Mouse (Mus musculus): ENCODE measurements around the gene Asb11. TPM values are rescaled to one million over a fixed set of nuclear protein-coding genes. Genes with fewer than 3 reads are reported as not detected.
A peak's percentile ranks its signal among the peaks of the same experiment; 100 is the strongest.

Asb11 gene
- polyA plus RNA-seq, 1 experiment from 2014 or later: 9.9 TPM

- peak; percentile 53; the same call in 1 of the 2 replicates for ATAC-seq
- H3K4me3 ChIP-seq (ENCODE audit: low read depth, low read length): no peak overlapping the region
- 43% methylated on average over 1 of the region's 1 CpGs for WGBS
- H3K9me3 ChIP-seq (ENCODE audit: control insufficient read depth): no peaks in the 10 kb centered on the region
- no peak for TF ChIP-seq CTCF (IDR thresholded peaks at IDR 0.05; ENCODE audit: low read depth)
- no peak overlapping the region for H3K9ac ChIP-seq (ENCODE audit: low read depth, low read length)
- no peak overlapping the region for H3K4me2 ChIP-seq (replicated peaks; ENCODE audit: low read depth)
- no peaks in the 10 kb centered on the region for H3K4me1 ChIP-seq (replicated peaks; ENCODE audit: control insufficient read depth, insufficient read depth, low read length)
- no peaks in the 10 kb centered on the region for H3K27me3 ChIP-seq (replicated peaks; ENCODE audit: control insufficient read depth, insufficient read depth, low read length)
- H3K27ac ChIP-seq (ENCODE audit: low read depth, low read length): no peak overlapping the region; the same call in 1 of the 2 replicates
- H3K36me3 ChIP-seq (ENCODE audit: control insufficient read depth, insufficient read depth): no peaks in the 10 kb centered on the region
These were observed 26.2 kb upstream of the Asb11 start for GRCm38 (mm10) chrX:164410562-164410961.

- Histone ChIP-seq H3K27ac (ENCODE audit: low read depth, low read length) (no peak overlapping the region), H3K4me3 (ENCODE audit: low read depth, low read length) (no peak overlapping the region), H3K36me3 (ENCODE audit: control insufficient read depth, insufficient read depth) (no peaks in the 10 kb centered on the region), H3K4me2 (replicated peaks; ENCODE audit: low read depth) (no peak overlapping the region), H3K4me1 (replicated peaks; ENCODE audit: control insufficient read depth, insufficient read depth, low read length) (no peaks in the 10 kb centered on the region), H3K9ac (ENCODE audit: low read depth, low read length) (no peak overlapping the region), H3K27me3 (replicated peaks; ENCODE audit: control insufficient read depth, insufficient read depth, low read length) (no peaks in the 10 kb centered on the region), H3K9me3 (ENCODE audit: control insufficient read depth) (no peaks in the 10 kb centered on the region)
- no peak for TF ChIP-seq CTCF (IDR thresholded peaks at IDR 0.05; ENCODE audit: low read depth)
- WGBS: 90% methylated on average over 2 of the region's 2 CpGs
- no peak for ATAC-seq
These were observed 20.0 kb upstream of the Asb11 start for GRCm38 (mm10) chrX:164416803-164417202.

GRCm38 (mm10) chrX:164418008-164418407, 18.8 kb upstream of the Asb11 start:
- TF ChIP-seq CTCF (IDR thresholded peaks at IDR 0.05; ENCODE audit: low read depth): no peak
- no peaks in the 10 kb centered on the region for H3K27me3 ChIP-seq (replicated peaks; ENCODE audit: control insufficient read depth, insufficient read depth, low read length)
- no peak overlapping the region for H3K27ac ChIP-seq (ENCODE audit: low read depth, low read length)
- H3K4me2 ChIP-seq (replicated peaks; ENCODE audit: low read depth): no peak overlapping the region
- no peak overlapping the region for H3K4me3 ChIP-seq (ENCODE audit: low read depth, low read length)
- ATAC-seq: no peak
- no peak overlapping the region for H3K9ac ChIP-seq (ENCODE audit: low read depth, low read length)
- H3K36me3 ChIP-seq (ENCODE audit: control insufficient read depth, insufficient read depth): no peaks in the 10 kb centered on the region
- no peaks in the 10 kb centered on the region for H3K9me3 ChIP-seq (ENCODE audit: control insufficient read depth)
- no peaks in the 10 kb centered on the region for H3K4me1 ChIP-seq (replicated peaks; ENCODE audit: control insufficient read depth, insufficient read depth, low read length)

- Histone ChIP-seq H3K36me3 (ENCODE audit: control insufficient read depth, insufficient read depth) (no peaks in the 10 kb centered on the region), H3K9ac (ENCODE audit: low read depth, low read length) (peak within 1 kb of the TSS; percentile 54), H3K4me2 (replicated peaks; ENCODE audit: low read depth) (peak within 1 kb of the TSS; percentile 61), H3K27ac (ENCODE audit: low read depth, low read length) (peak within 1 kb of the TSS; percentile 64), H3K9me3 (ENCODE audit: control insufficient read depth) (no peaks in the 10 kb centered on the region), H3K4me1 (replicated peaks; ENCODE audit: control insufficient read depth, insufficient read depth, low read length) (no peaks in the 10 kb centered on the region), H3K4me3 (ENCODE audit: low read depth, low read length) (peak within 1 kb of the TSS; percentile 58), H3K27me3 (replicated peaks; ENCODE audit: control insufficient read depth, insufficient read depth, low read length) (no peaks in the 10 kb centered on the region)
- TF ChIP-seq CTCF (IDR thresholded peaks at IDR 0.05; ENCODE audit: low read depth): no peak
- peak; percentile 99 for ATAC-seq
- 22% methylated on average over 40 of the region's 40 CpGs for WGBS
These were observed 17.3 kb upstream of the Asb11 start, which contains the start of gene Piga for GRCm38 (mm10) chrX:164419471-164419939. Piga (plus strand) TSS chrX:164419787.

- ATAC-seq: no peak
- H3K4me2 ChIP-seq (replicated peaks; ENCODE audit: low read depth): peak overlapping the region; percentile 61
- no peaks in the 10 kb centered on the region for H3K36me3 ChIP-seq (ENCODE audit: control insufficient read depth, insufficient read depth)
- peak overlapping the region; percentile 58 for H3K4me3 ChIP-seq (ENCODE audit: low read depth, low read length)
- TF ChIP-seq CTCF (IDR thresholded peaks at IDR 0.05; ENCODE audit: low read depth): no peak
- H3K27ac ChIP-seq (ENCODE audit: low read depth, low read length): peak overlapping the region; percentile 64
- H3K9me3 ChIP-seq (ENCODE audit: control insufficient read depth): no peaks in the 10 kb centered on the region
- H3K9ac ChIP-seq (ENCODE audit: low read depth, low read length): peak overlapping the region; percentile 54
- no peaks in the 10 kb centered on the region for H3K27me3 ChIP-seq (replicated peaks; ENCODE audit: control insufficient read depth, insufficient read depth, low read length)
- 26% methylated on average over 13 of the region's 13 CpGs for WGBS
- H3K4me1 ChIP-seq (replicated peaks; ENCODE audit: control insufficient read depth, insufficient read depth, low read length): no peaks in the 10 kb centered on the region
These were observed 16.8 kb upstream of the Asb11 start for GRCm38 (mm10) chrX:164419955-164420354.

GRCm38 (mm10) chrX:164420518-164420917, 16.3 kb upstream of the Asb11 start:
- Histone ChIP-seq H3K4me1 (replicated peaks; ENCODE audit: control insufficient read depth, insufficient read depth, low read length) (no peaks in the 10 kb centered on the region), H3K27ac (ENCODE audit: low read depth, low read length) (no peak overlapping the region), H3K4me2 (replicated peaks; ENCODE audit: low read depth) (peak overlapping the region; percentile 61), H3K4me3 (ENCODE audit: low read depth, low read length) (peak overlapping the region; percentile 58), H3K9me3 (ENCODE audit: control insufficient read depth) (no peaks in the 10 kb centered on the region), H3K27me3 (replicated peaks; ENCODE audit: control insufficient read depth, insufficient read depth, low read length) (no peaks in the 10 kb centered on the region), H3K36me3 (ENCODE audit: control insufficient read depth, insufficient read depth) (no peaks in the 10 kb centered on the region), H3K9ac (ENCODE audit: low read depth, low read length) (0 out of 2 replicates have a peak overlapping the region, but pooled peaks have one; percentile 54)
- TF ChIP-seq CTCF (IDR thresholded peaks at IDR 0.05; ENCODE audit: low read depth): no peak
- 36% methylated on average over 3 of the region's 3 CpGs for whole genome bisulfite sequencing
- no peak for ATAC-seq

GRCm38 (mm10) chrX:164424821-164425220, 12.0 kb upstream of the Asb11 start:
- Histone ChIP-seq H3K36me3 (ENCODE audit: control insufficient read depth, insufficient read depth) (no peaks in the 10 kb centered on the region), H3K9me3 (ENCODE audit: control insufficient read depth) (no peaks in the 10 kb centered on the region), H3K4me3 (ENCODE audit: low read depth, low read length) (no peak overlapping the region), H3K27me3 (replicated peaks; ENCODE audit: control insufficient read depth, insufficient read depth, low read length) (no peaks in the 10 kb centered on the region), H3K27ac (ENCODE audit: low read depth, low read length) (no peak overlapping the region), H3K4me2 (replicated peaks; ENCODE audit: low read depth) (no peak overlapping the region), H3K4me1 (replicated peaks; ENCODE audit: control insufficient read depth, insufficient read depth, low read length) (no peaks in the 10 kb centered on the region), H3K9ac (ENCODE audit: low read depth, low read length) (no peak overlapping the region)
- 80% methylated on average over 1 of the region's 1 CpGs for WGBS
- ATAC-seq: no peak
- TF ChIP-seq CTCF (IDR thresholded peaks at IDR 0.05; ENCODE audit: low read depth): no peak

All from intestine, postnatal 0 days (tissue).